In the genomic region with DNA sequence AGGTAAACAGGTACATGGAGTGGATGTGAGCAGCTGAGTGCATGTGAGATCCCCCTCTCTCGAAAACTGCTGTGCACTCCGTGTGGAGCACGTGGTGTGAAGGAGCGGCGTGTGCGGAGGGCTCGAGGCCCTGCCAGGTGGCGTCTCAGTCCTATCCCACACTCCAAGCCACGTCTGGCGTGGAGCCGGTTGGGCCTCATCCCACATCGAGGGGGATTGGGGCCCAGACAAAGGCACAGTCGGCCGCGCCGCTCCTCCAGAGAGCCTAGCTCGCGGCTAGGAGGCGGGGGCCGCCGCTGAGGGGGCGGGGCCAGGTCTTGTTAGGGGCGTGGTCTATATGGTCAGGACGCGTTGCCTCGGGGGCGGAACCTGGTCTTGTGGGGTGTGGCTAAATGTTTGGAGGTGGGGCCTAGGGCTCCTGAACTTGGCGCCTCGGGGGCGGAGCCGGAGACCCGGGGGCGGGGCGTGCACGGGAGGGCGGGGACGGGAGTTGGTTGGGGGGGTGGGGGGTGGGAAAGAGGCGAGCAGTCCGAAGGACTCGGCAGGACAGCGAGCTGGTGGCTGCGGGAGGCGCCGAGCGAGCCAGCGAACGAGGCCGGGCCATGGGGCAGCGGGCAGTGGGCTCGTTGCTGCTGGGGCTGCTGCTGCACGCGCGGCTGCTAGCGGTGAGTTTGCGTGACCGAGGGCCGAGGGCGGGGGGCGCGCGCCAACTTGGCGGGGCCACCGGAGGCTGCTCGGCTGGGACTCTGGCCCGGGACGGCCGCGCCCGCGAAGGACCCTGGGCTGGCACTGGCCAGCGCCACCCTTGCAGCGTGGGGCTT, we compare ENCODE assay signal across 8 mouse cellular contexts. TPM values are rescaled to one million over a fixed set of nuclear protein-coding genes. Genes with fewer than 3 reads are reported as not detected.
DNase-seq lines count a peak whose midpoint lies in the region; ATAC-seq lines count a peak whose summit lies in the region.

A gene (plus strand): TSS at position 510 of the 821 bp plus-strand sequence.

- peaks cover 75% of the 10 kb centered on the region for H3K4me1 ChIP-seq in embryonic facial prominence, embryonic 10.5 days
- peaks cover 54% of the 10 kb centered on the region for H3K4me1 ChIP-seq in intestine, embryonic 15.5 days (replicated peaks)

- 2% methylated on average over 70 of the region's 72 CpGs for WGBS in embryonic facial prominence, embryonic 10.5 days
- WGBS in intestine, embryonic 15.5 days, result under 1% methylated on average over 71 of the region's 72 CpGs

- H3K9me3 ChIP-seq in embryonic facial prominence, embryonic 10.5 days, result no peaks in the 10 kb centered on the region
- H3K9me3 ChIP-seq in intestine, embryonic 15.5 days, result no peaks in the 10 kb centered on the region

- peak within 1 kb of the TSS; percentile 78 for H3K4me2 ChIP-seq in intestine, embryonic 15.5 days (replicated peaks)

- peaks cover 3% of the 10 kb centered on the region for H3K36me3 ChIP-seq in embryonic facial prominence, embryonic 10.5 days (replicated peaks)
- no peaks in the 10 kb centered on the region for H3K36me3 ChIP-seq in intestine, embryonic 15.5 days

- peak; percentile 100 for DNase-seq in adrenal gland, postnatal 10 days
- DNase-seq in embryonic facial prominence, embryonic 10.5 days (ENCODE audit: low spot score), result peak; percentile 99
- DNase-seq in gastrocnemius, postnatal 4 days (ENCODE audit: low spot score in 2 of 2), result peak; percentile 98 to 99
- peak; percentile 75 to 80 for DNase-seq in left cerebral cortex, postnatal 14 days (ENCODE audit: low spot score in 2 of 2)
- DNase-seq in mesoderm, embryonic 11.5 days (ENCODE audit: low read depth, low spot score), result peak; percentile 98
- peak; percentile 72 for DNase-seq in right cerebral cortex, postnatal 25 days
- peak; percentile 96 for DNase-seq in urinary bladder, postnatal 36 days (ENCODE audit: low spot score in 2 of 2)

- peak; percentile 89 for ATAC-seq in intestine, embryonic 15.5 days

- H3K9ac ChIP-seq in intestine, embryonic 15.5 days, result peak within 1 kb of the TSS; percentile 90

- H3K4me3 ChIP-seq in embryonic facial prominence, embryonic 10.5 days, result peak within 1 kb of the TSS; percentile 86
- H3K4me3 ChIP-seq in intestine, embryonic 15.5 days (replicated peaks), result peak within 1 kb of the TSS; percentile 73

- H3K27me3 ChIP-seq in embryonic facial prominence, embryonic 10.5 days (replicated peaks; ENCODE audit: low read depth, poor library complexity, severe bottlenecking), result no peaks in the 10 kb centered on the region
- H3K27me3 ChIP-seq in intestine, embryonic 15.5 days (replicated peaks), result no peaks in the 10 kb centered on the region

- intact Hi-C loops in left cerebral cortex, postnatal 14 days (cut with DNase I), result no loop called here

- peak within 1 kb of the TSS; percentile 95 for H3K27ac ChIP-seq in embryonic facial prominence, embryonic 10.5 days (replicated peaks)
- H3K27ac ChIP-seq in intestine, embryonic 15.5 days, result peak within 1 kb of the TSS; percentile 71

RNA-seq across cellular contexts. Expression of the gene that starts here (rescaled TPM):
- total RNA-seq in adrenal gland, postnatal 10 days (2021), result 100 to 1,000 TPM; 191 to 264 TPM
- polyA plus RNA-seq in embryonic facial prominence, embryonic 10.5 days (2016; fragmentation: Nextera tagmentation; extraction: Ambion mirVana), result 17.4 and 19.6 TPM in 2 replicates
- total RNA-seq in gastrocnemius, postnatal 4 days (2021), result 100 to 1,000 TPM; 336 to 381 TPM
- polyA plus RNA-seq in intestine, embryonic 15.5 days (2015; fragmentation: Nextera tagmentation; extraction: Ambion mirVana), result 20.9 and 23.0 TPM in 2 replicates
- total RNA-seq in left cerebral cortex, postnatal 14 days (2021), result 10 to 100 TPM; 11.6 to 12.9 TPM

Comparison
In these comparisons a context has a peak if more than half of its experiments do, and no peak if none do; other contexts are left out.
1. Peak in every context shown above with its lines: DNase-seq, ATAC-seq, H3K4me3 ChIP-seq and H3K27ac ChIP-seq.
2. RNA of the gene that starts here (total RNA-seq): 336 to 381 TPM in gastrocnemius, postnatal 4 days and 191 to 264 TPM in adrenal gland, postnatal 10 days; 11.6 to 12.9 TPM in left cerebral cortex, postnatal 14 days; every median in the first group is over 10 times any median in the second.